Mouse (Mus musculus) cerebellum, adult 9-10 months (tissue): ENCODE measurements around the gene Polr2a.
A peak's percentile ranks its signal among the peaks of the same experiment; 100 is the strongest.

Experiments used
- DNase-seq: peaks from one replicate; pipeline ENCODE4 v3.0.0; 2022

The Polr2a gene

DNA sequence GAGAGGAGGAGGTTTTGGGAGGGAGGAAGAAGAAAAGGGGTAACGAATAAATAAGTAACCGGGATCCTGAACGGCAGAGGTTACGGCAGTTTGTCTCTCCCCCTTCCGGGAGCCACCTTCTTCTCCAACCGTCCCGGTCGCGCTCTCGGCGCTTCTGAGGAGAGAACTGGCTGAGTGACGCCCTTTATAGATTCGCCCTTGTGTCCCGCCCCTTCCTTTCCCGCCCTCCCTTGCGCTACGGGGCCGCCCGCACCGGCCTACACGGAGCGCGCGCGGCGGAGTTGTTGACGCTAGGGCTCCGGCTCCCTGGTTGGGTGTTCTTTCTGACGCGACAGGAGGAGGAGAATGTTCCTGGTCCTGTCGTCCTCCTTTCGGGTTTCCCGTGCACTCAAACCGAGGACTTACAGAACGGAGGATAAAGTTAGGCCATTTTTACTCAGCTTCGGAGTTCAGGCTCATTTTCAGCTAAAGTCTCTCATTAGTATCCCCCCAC is at the start of gene Polr2a:
Gene Polr2a, minus strand, starts transcription at position 160 of the 493 bp plus-strand sequence.
- peak; percentile 98 for DNase-seq

GRCm38 (mm10) chr11:69807641-69808040 is 49.2 kb upstream of the Polr2a start:
- DNase-seq: no peak

DNA sequence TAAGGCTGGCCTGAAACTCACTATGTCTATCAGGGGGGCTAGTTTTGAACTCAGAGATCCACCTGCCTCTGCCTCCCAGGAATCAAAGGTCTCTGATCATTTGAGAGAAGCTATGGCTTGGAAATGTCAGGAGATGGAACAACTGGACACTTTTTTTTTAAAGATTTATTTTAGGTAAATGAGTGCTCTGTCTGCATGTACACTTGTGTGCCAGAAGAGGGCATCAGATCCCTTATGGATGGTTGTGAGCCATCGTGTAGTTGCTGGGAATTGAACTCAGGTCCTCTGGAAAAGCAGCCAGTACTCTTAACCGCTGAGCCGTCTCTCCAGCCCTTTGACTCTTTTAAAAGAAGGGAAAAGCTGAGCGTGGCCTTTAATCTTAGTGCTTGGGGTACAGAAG is 47.9 kb upstream of the Polr2a start:
- DNase-seq: no peak

- DNase-seq: no peak
These were observed 46.8 kb upstream of the Polr2a start, which contains the start of gene Tmem102 for GRCm38 (mm10) chr11:69804972-69805909. TSS of gene Tmem102 (minus strand) at chr11:69805624.

DNA sequence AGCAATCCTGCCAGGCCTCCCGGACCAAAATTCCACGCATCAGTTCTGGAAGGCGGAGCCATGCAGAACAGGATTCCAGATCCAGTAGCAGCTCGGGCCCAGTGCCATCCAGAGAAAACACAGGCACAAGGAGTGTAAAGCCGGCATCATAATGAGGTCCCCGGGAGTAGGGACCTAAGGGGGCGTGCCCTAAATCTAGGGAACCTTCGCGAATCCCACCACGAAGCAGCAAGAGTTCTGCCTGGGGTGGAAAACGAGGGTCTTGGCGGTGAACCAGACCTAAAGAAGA is 46.2 kb upstream of the Polr2a start:
- no peak for DNase-seq

- DNase-seq: no peak
These were observed 45.6 kb upstream of the Polr2a start for GRCm38 (mm10) chr11:69803786-69804651.

DNA sequence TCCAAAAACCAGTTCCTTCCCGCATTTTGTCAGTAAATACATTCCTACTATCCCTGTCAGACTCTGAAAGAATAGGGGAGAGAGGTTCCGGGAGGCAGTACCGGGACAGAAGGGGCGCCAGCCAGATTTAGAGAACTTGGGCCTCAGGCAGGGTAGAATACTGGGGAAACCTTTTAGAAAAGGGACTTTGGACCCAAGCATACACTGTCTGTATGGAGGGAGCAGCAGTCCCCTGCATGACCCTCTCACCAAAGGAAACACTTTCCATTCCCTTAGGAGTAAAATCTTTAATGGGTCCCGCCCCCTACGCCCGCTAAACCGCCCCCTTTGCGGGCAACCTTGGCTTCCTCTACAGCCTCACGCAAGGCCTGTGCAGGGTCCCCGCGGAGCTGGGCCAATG is 44.9 kb upstream of the Polr2a start:
- no peak for DNase-seq

- DNase-seq: no peak
These were observed 44.2 kb upstream of the Polr2a start for GRCm38 (mm10) chr11:69802648-69803105.

GRCm38 (mm10) chr11:69801379-69801977 is 43.0 kb upstream of the Polr2a start, which contains the start of gene Fgf11:
TSS of gene Fgf11 (minus strand) at chr11:69801857.
- no peak for DNase-seq

- DNase-seq: no peak
These were observed 42.2 kb upstream of the Polr2a start for GRCm38 (mm10) chr11:69800392-69801197.

GRCm38 (mm10) chr11:69800138-69800391 is 41.6 kb upstream of the Polr2a start:
- DNase-seq: no peak

GRCm38 (mm10) chr11:69799394-69800137 is 41.1 kb upstream of the Polr2a start:
- DNase-seq: no peak

GRCm38 (mm10) chr11:69797924-69798323 is 39.5 kb upstream of the Polr2a start:
- no peak for DNase-seq

DNA sequence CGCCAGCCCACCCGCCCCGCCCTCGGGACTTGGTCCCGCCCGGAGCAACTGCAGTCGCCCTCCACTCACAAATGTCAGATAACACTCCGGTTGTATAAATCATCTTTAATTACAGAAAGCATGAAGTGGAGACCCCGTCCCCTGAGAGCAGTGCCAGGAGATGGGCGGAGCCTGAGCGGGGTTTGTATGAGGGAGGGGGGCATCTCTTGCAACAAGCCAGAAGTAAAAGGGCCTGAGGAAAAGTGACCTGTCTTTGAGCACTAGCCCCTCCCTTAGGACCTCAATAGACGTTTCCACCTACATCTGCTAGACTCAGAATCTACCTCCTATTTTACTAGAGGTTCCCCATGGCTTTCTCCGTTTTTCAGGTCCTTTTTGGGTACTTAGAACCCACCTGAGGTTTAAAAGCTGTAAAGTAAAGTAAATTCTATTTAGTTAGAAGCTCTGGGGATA is 37.6 kb upstream of the Polr2a start:
- DNase-seq: no peak

- peak; percentile 93 for DNase-seq
These were observed 36.9 kb upstream of the Polr2a start, which contains the start of gene Chrnb1 for GRCm38 (mm10) chr11:69795168-69795982. TSS of gene Chrnb1 (minus strand) at chr11:69795943.

DNA sequence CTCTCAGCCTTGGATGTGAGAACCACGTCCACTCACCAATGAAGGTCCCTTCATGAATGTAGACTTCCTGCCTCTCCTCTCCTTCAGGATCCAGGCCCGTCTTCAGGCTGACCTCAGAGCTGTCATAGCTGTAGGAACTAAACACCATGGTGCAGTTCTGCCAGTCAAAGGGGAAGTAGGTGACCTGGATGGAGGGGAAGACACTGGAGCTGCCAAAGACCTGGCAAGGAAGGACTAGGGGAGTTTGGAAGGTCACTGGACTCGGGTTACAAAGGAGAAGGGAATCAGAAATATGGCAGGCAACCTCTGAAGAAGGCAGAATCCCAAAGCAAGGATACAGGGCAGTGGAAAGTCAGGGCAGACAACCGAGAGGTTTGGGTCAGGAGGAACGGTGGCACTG is 35.0 kb upstream of the Polr2a start:
- no peak for DNase-seq

- no peak for DNase-seq
These were observed 33.0 kb upstream of the Polr2a start for GRCm38 (mm10) chr11:69791420-69791819.

- no peak for DNase-seq
These were observed 31.0 kb upstream of the Polr2a start for GRCm38 (mm10) chr11:69789431-69789830.

- no peak for DNase-seq
These were observed 28.9 kb upstream of the Polr2a start for GRCm38 (mm10) chr11:69787306-69787705.

DNA sequence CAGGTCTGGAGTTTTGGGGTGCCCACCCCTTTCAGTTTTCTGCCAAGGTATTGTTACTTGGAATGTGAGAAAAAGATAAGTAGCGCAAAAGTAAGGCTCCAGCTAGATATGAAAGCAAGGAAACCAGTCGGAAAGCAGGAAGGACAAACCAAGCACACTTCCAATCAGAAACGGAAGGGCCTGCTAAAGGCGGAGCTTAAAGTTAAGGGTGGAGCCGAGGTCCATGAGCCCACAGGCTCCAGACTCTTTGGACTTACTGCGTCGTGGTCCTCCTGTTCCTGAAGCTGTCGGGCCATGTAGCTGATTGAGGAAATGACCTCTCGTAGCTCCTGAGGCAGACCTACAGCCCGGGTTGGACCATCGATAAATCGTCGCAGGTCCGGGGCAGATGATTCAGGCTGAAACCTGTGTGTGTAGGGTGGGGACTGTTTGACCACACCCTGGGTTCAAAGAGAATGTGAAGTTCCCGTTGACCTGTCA is 26.4 kb upstream of the Polr2a start:
- no peak for DNase-seq
